Mouse (Mus musculus): ENCODE results near the gene Cd9.

DNA sequence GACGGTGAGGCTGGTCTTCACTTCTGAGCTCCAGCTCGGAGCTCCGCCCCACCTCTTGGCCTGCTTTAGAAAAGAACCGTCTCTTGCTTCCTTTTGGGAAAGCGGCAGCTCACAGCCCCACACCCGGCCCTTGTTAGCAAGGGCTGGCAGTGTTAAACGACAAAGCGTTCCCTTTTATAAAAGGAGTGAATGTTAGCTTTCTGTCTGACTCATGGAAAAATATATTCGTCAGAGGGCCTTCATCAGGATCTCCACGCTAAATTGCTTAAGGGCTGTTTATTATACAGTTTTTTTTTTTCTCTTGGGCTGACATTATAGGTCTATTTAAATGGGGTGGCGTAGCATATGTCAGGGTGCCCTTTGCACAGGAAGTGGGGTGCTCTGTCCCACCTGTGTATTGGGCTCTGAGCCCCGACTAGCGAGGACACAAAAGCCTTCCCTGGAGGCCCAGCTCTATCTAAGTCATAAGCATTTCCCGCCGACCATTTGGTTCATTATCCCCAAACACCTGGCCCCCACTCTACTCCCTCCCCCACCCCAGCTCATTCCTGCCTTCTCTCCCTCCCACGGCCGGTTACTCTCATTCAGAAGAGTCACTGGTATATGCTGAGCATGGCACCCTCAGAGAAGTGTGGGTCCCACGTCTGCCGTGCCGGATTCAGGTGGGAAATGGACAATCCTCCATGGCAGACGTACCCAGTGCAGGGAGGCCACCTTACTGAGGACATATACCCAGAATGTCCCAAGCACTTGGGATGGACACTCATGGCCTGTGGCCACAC is 26.2 kb downstream of the Cd9 start:
- TF ChIP-seq GATA1 (IDR thresholded peaks at IDR 0.05; ENCODE audit: borderline replicate concordance, low read length) (no peak), FLI1 (IDR thresholded peaks at IDR 0.05; ENCODE audit: low read length) (no peak)
